Mouse (Mus musculus) heart, embryonic 14.5 days (tissue): ENCODE results near the gene Gamt. TPM values are rescaled to one million over a fixed set of nuclear protein-coding genes. Genes with fewer than 3 reads are reported as not detected.

Experiments used
- ATAC-seq: fragments of 200-750 bp; cut with Nextera tagmentation; 2 replicates; pipeline ENCODE4 v1.8.0; 2017; ENCODE audit warnings: low read depth, moderate TSS enrichment; ENCODE audit not compliant: insufficient number of reproducible peaks, insufficient read depth, low FRiP score
- H3K27ac ChIP-seq, 2 experiments: fragments of 200-500 bp in 1 of 2; fragments of 300-500 bp in 1 of 2; sonication (generic) in 1 of 2; replicated peaks in 1 of 2; 2 replicates each; pipeline ENCODE4 v1.5.1; 2012 to 2014; ENCODE audit warnings: low read depth in 2 of 2, low read length in 2 of 2, control low read depth in 1 of 2, mild to moderate bottlenecking in 1 of 2, mixed read lengths in 1 of 2; ENCODE audit not compliant: control insufficient read depth in 1 of 2, insufficient read depth in 1 of 2
- H3K27me3 ChIP-seq: fragments of 300-500 bp; sonication (generic); 2 replicates; pipeline ENCODE4 v1.6.1; 2014; ENCODE audit warnings: mild to moderate bottlenecking, low read length, control low read depth; ENCODE audit not compliant: control insufficient read depth, insufficient read depth
- H3K36me3 ChIP-seq: fragments of 300-500 bp; sonication (generic); 2 replicates; pipeline ENCODE4 v1.6.1; 2014; ENCODE audit warnings: mild to moderate bottlenecking, control low read depth, low read length, mixed read lengths; ENCODE audit not compliant: control insufficient read depth, insufficient read depth
- H3K4me1 ChIP-seq, 2 experiments: fragments of 200-500 bp in 1 of 2; fragments of 300-500 bp in 1 of 2; sonication (generic) in 1 of 2; 2 replicates each; pipeline ENCODE4 v1.6.1; 2012 to 2014; ENCODE audit warnings: low read length in 2 of 2, control low read depth in 1 of 2, mixed read lengths in 1 of 2; ENCODE audit not compliant: control insufficient read depth in 2 of 2, insufficient read depth in 2 of 2
- H3K4me2 ChIP-seq: fragments of 300-500 bp; sonication (generic); 2 replicates; pipeline ENCODE4 v1.6.1; 2014; ENCODE audit warnings: mild to moderate bottlenecking, low read length
- H3K4me3 ChIP-seq, 2 experiments: fragments of 200-500 bp in 1 of 2; fragments of 300-500 bp in 1 of 2; sonication (generic) in 1 of 2; 2 replicates each; pipeline ENCODE4 v1.5.1; 2012 to 2014; ENCODE audit warnings: low read length in 2 of 2, mild to moderate bottlenecking in 2 of 2, control low read depth in 1 of 2, low read depth in 1 of 2, moderate library complexity in 1 of 2; ENCODE audit not compliant: control insufficient read depth in 1 of 2, insufficient read depth in 1 of 2
- H3K9ac ChIP-seq: fragments of 300-500 bp; sonication (generic); 2 replicates; pipeline ENCODE4 v1.6.1; 2014; ENCODE audit warnings: mild to moderate bottlenecking, low read length
- H3K9me3 ChIP-seq: fragments of 300-500 bp; sonication (generic); 2 replicates; pipeline ENCODE4 v1.6.1; 2016; ENCODE audit warnings: low read length, control low read depth; ENCODE audit not compliant: control insufficient read depth
- WGBS: fragments of 180-500 bp; shearing (Covaris S2); extraction: QIAGEN DNeasy Blood & Tissue Kit; methylation state at CpG from one replicate; pipeline ENCODE4 v1.1.7; 2014; 5-methylcytosine and 5-hydroxymethylcytosine counted together
- polyA plus RNA-seq: library from polyadenylated mRNA; unstranded; fragments of >200 nt; fragmentation: Nextera tagmentation; extraction: Ambion mirVana; gene quantifications from 2 replicates; pipeline ENCODE4 v1.2.1, GENCODE M21; 2014

Gene Gamt
- polyA plus RNA-seq, 1 experiment from 2014 or later, result 61.5 TPM

GRCm38 (mm10) chr10:80294311-80294710, 33.5 kb upstream of the Gamt start:
- Histone ChIP-seq H3K9me3 (no peaks in the 10 kb centered on the region), H3K9ac (no peak overlapping the region; the same call in 1 of the 2 replicates), H3K27me3 (peaks cover 29% of the 10 kb centered on the region), H3K4me1 (peaks cover 14 to 26% of the 10 kb centered on the region in 2 experiments; a peak in 2 of 4 replicates), H3K36me3 (peaks cover 22% of the 10 kb centered on the region), H3K4me2 (no peak overlapping the region), H3K4me3 (no peak overlapping the region), H3K27ac (no peak overlapping the region)
- WGBS, result 55% methylated on average over 4 of the region's 4 CpGs
- ATAC-seq, result no peak

DNA sequence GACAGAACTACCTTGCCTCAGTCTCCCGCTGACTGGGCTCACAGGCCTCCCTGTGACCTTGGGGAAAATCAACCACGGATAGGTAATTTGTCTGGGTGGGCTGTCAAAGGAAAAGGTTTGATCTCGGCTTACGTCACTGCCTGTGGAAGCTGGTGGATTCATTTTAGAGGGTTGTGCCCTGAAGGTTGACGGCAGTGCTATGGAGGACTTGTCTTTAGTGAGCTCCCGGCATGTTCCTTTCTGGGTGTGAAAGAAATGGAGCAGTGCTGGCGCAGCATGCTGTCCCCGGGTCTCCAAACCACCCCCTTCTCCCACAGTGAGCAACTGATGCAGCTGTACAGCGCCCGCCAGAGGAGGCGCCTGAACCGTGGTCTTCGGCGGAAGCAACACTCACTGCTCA, 32.5 kb upstream of the Gamt start:
- H3K27me3 ChIP-seq, result peaks cover 19% of the 10 kb centered on the region
- 29% methylated on average over 14 of the region's 14 CpGs for WGBS
- peaks cover 14 to 26% of the 10 kb centered on the region in 2 experiments; a peak in 2 of 4 replicates for H3K4me1 ChIP-seq
- H3K4me3 ChIP-seq, result peak overlapping the region; percentile 62 to 94
- H3K4me2 ChIP-seq, result peak overlapping the region; percentile 98
- peak overlapping the region; percentile 99 for H3K9ac ChIP-seq
- ATAC-seq, result no peak
- peak overlapping the region in 1 of 2 experiments; percentile 85; a peak in 1 of 4 replicates for H3K27ac ChIP-seq
- H3K9me3 ChIP-seq, result no peaks in the 10 kb centered on the region
- H3K36me3 ChIP-seq, result peaks cover 30% of the 10 kb centered on the region

DNA sequence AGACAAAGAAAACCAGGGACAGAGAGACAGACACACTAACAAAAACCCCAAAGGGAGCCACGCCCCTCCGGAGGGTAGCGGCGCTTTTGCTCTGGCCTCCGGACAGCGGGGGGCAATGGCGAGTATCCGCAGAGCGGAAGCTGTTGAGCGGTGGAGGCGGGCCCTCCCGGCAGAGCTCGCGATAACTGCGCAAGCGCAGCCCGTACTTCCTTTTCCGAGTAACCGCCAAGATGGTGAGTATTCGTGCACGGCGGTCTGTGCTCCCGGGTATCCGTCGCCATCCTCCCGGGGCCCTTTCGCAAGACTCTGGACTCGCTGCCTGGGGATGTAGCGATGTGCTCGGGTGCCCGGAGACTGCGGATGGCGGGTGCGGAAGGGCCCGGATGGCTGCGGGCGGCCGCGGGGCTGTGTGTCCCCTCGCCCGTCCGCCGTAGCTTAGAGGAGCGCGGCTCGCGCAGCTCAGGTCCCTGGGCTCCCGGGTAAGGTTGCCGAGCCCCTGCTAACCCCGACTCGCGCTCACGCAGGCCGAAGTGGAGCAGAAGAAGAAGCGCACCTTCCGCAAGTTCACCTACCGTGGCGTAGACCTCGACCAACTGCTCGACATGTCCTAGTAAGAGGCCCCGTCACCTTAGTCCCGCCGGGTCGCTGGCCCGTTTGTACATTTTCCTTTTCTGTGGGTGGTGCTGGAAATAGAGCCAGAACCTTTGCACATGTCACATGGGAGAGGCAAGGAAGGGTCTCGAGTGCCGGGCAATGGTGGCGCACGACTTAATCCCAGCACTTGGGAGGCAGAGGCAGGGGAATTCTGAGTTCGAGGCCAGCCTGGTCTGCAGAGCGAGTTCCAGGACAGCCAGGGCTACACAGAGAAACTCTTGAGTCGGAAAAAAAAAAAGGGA, 31.7 kb upstream of the Gamt start, which contains the start of gene Rps15:
Gene Rps15, plus strand, starts transcription at position 203 of the 896 bp plus-strand sequence.
- ATAC-seq, result peak; percentile 83
- Histone ChIP-seq H3K9ac (peak within 1 kb of the TSS; percentile 99), H3K36me3 (peaks cover 37% of the 10 kb centered on the region), H3K9me3 (no peaks in the 10 kb centered on the region), H3K27me3 (peaks cover 11% of the 10 kb centered on the region), H3K4me2 (peak within 1 kb of the TSS; percentile 98), H3K4me3 (peak within 1 kb of the TSS; percentile 62 to 94), H3K4me1 (peaks cover 14 to 26% of the 10 kb centered on the region in 2 experiments; a peak in 2 of 4 replicates), H3K27ac (peak within 1 kb of the TSS; percentile 61 to 85)
- WGBS, result under 1% methylated on average over 72 of the region's 72 CpGs

GRCm38 (mm10) chr10:80288657-80289056, 27.8 kb upstream of the Gamt start:
- H3K4me1 ChIP-seq, result peaks cover 3 to 6% of the 10 kb centered on the region in 2 experiments; a peak in 2 of 4 replicates
- WGBS, result 61% methylated on average over 8 of the region's 8 CpGs
- no peak overlapping the region for H3K9ac ChIP-seq
- no peak for ATAC-seq
- H3K4me3 ChIP-seq, result no peak overlapping the region
- no peaks in the 10 kb centered on the region for H3K27me3 ChIP-seq
- H3K4me2 ChIP-seq, result no peak overlapping the region
- no peak overlapping the region for H3K27ac ChIP-seq
- H3K9me3 ChIP-seq, result no peaks in the 10 kb centered on the region
- peaks cover 61% of the 10 kb centered on the region for H3K36me3 ChIP-seq

DNA sequence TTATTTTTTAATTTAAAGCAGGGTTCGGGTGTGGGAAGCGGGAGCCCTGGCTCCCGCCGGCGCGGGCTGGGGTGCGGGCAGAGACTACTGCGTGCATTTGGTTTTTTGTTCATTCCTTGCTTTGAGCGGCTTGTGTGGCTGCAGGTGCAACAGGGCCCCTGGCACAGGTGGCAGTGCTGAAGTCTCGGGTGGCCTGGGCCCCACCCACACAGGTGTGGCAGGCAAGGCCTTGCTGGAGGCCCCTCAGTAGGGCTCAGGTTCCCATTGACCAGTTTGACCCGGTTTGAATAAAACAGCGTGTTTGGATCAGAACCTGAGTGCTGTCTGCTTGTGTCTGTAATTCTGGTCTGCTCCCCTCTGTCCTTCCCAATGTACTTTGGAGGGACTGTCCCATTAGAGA, 27.3 kb upstream of the Gamt start:
- Histone ChIP-seq H3K9me3 (no peaks in the 10 kb centered on the region), H3K4me1 (peaks cover under 1% of the 10 kb centered on the region in 2 experiments; a peak in 1 of 4 replicates), H3K27me3 (no peaks in the 10 kb centered on the region), H3K4me3 (no peak overlapping the region), H3K36me3 (peaks cover 61% of the 10 kb centered on the region), H3K27ac (no peak overlapping the region), H3K9ac (no peak overlapping the region), H3K4me2 (no peak overlapping the region)
- WGBS, result 92% methylated on average over 12 of the region's 12 CpGs
- no peak for ATAC-seq

GRCm38 (mm10) chr10:80285222-80286070, 24.6 kb upstream of the Gamt start:
- Histone ChIP-seq H3K27ac (no peak overlapping the region), H3K27me3 (no peaks in the 10 kb centered on the region), H3K4me1 (peaks cover 15 to 23% of the 10 kb centered on the region in 2 experiments), H3K4me3 (no peak overlapping the region), H3K36me3 (peaks cover 86% of the 10 kb centered on the region), H3K9me3 (no peaks in the 10 kb centered on the region), H3K4me2 (no peak overlapping the region), H3K9ac (no peak overlapping the region)
- 79% methylated on average over 10 of the region's 15 CpGs for WGBS
- ATAC-seq, result no peak
